Mouse (Mus musculus): ENCODE data around the gene Brca2. TPM values are rescaled to one million over a fixed set of nuclear protein-coding genes. Genes with fewer than 3 reads are reported as not detected.

Brca2 gene
- polyA plus RNA-seq, 1 experiment from 2014 or later = 32.9 TPM

- H3K4me2 ChIP-seq (ENCODE audit: low read depth, severe bottlenecking) = no peak within 1 kb of the TSS
- peaks cover 27% of the 10 kb centered on the region for H3K27me3 ChIP-seq (ENCODE audit: control insufficient read depth, insufficient read depth, low read length)
- H3K36me3 ChIP-seq (ENCODE audit: control insufficient read depth, insufficient read depth, low read length) = no peaks in the 10 kb centered on the region
- no peak within 1 kb of the TSS for H3K27ac ChIP-seq (replicated peaks; ENCODE audit: low read depth, low read length)
- H3K4me3 ChIP-seq (ENCODE audit: low read depth, low read length) = no peak within 1 kb of the TSS
- H3K9ac ChIP-seq (ENCODE audit: low read length) = no peak within 1 kb of the TSS
- no peaks in the 10 kb centered on the region for H3K9me3 ChIP-seq (ENCODE audit: control insufficient read depth, low read length)
- DNase-seq (ENCODE audit: low spot score) (no peak), ATAC-seq (ENCODE audit: insufficient number of reproducible peaks, low FRiP score, low TSS enrichment, low read depth) (no peak)
- peaks cover 4% of the 10 kb centered on the region; the same call in 1 of the 2 replicates for H3K4me1 ChIP-seq (ENCODE audit: control insufficient read depth, insufficient read depth, low read length)
- 68% methylated on average over 7 of the region's 7 CpGs for WGBS
Observed at GRCm38 (mm10) chr5:150597088-150597487, 74.7 kb downstream of the Brca2 start, which contains the start of gene N4bp2l1. Gene N4bp2l1, minus strand, starts transcription at chr5:150597188.

- Histone ChIP-seq H3K27me3 (ENCODE audit: control insufficient read depth, insufficient read depth, low read length) (peaks cover 14% of the 10 kb centered on the region), H3K9me3 (ENCODE audit: control insufficient read depth, low read length) (no peaks in the 10 kb centered on the region), H3K4me2 (ENCODE audit: low read depth, severe bottlenecking) (no peak overlapping the region), H3K9ac (ENCODE audit: low read length) (no peak overlapping the region), H3K36me3 (ENCODE audit: control insufficient read depth, insufficient read depth, low read length) (no peaks in the 10 kb centered on the region), H3K4me3 (ENCODE audit: low read depth, low read length) (no peak overlapping the region), H3K27ac (replicated peaks; ENCODE audit: low read depth, low read length) (no peak overlapping the region), H3K4me1 (ENCODE audit: control insufficient read depth, insufficient read depth, low read length) (peaks cover 4% of the 10 kb centered on the region; the same call in 1 of the 2 replicates)
- no peak for ATAC-seq (ENCODE audit: insufficient number of reproducible peaks, low FRiP score, low TSS enrichment, low read depth)
- no peak for DNase-seq (ENCODE audit: low spot score)
- WGBS = 51% methylated on average over 21 of the region's 21 CpGs
Observed at GRCm38 (mm10) chr5:150598202-150599119, 76.0 kb downstream of the Brca2 start.

GRCm38 (mm10) chr5:150599301-150600294, 77.2 kb downstream of the Brca2 start:
- H3K9ac ChIP-seq (ENCODE audit: low read length) = no peak overlapping the region
- no peak overlapping the region for H3K27ac ChIP-seq (replicated peaks; ENCODE audit: low read depth, low read length)
- DNase-seq (ENCODE audit: low spot score) (no peak), ATAC-seq (ENCODE audit: insufficient number of reproducible peaks, low FRiP score, low TSS enrichment, low read depth) (no peak)
- H3K27me3 ChIP-seq (ENCODE audit: control insufficient read depth, insufficient read depth, low read length) = peaks cover 9% of the 10 kb centered on the region
- WGBS = 64% methylated on average over 13 of the region's 13 CpGs
- no peak overlapping the region for H3K4me2 ChIP-seq (ENCODE audit: low read depth, severe bottlenecking)
- H3K4me3 ChIP-seq (ENCODE audit: low read depth, low read length) = no peak overlapping the region
- no peaks in the 10 kb centered on the region for H3K9me3 ChIP-seq (ENCODE audit: control insufficient read depth, low read length)
- H3K4me1 ChIP-seq (ENCODE audit: control insufficient read depth, insufficient read depth, low read length) = peaks cover 4% of the 10 kb centered on the region; the same call in 1 of the 2 replicates
- no peaks in the 10 kb centered on the region for H3K36me3 ChIP-seq (ENCODE audit: control insufficient read depth, insufficient read depth, low read length)

- H3K4me3 ChIP-seq (ENCODE audit: low read depth, low read length) = no peak overlapping the region
- H3K27ac ChIP-seq (replicated peaks; ENCODE audit: low read depth, low read length) = no peak overlapping the region
- H3K9ac ChIP-seq (ENCODE audit: low read length) = no peak overlapping the region
- peaks cover 6% of the 10 kb centered on the region; the same call in 1 of the 2 replicates for H3K27me3 ChIP-seq (ENCODE audit: control insufficient read depth, insufficient read depth, low read length)
- no peaks in the 10 kb centered on the region for H3K36me3 ChIP-seq (ENCODE audit: control insufficient read depth, insufficient read depth, low read length)
- peaks cover 4% of the 10 kb centered on the region; the same call in 1 of the 2 replicates for H3K4me1 ChIP-seq (ENCODE audit: control insufficient read depth, insufficient read depth, low read length)
- DNase-seq (ENCODE audit: low spot score) = no peak
- WGBS = 85% methylated on average over 20 of the region's 20 CpGs
- H3K4me2 ChIP-seq (ENCODE audit: low read depth, severe bottlenecking) = no peak overlapping the region
- ATAC-seq (ENCODE audit: insufficient number of reproducible peaks, low FRiP score, low TSS enrichment, low read depth) = no peak
- H3K9me3 ChIP-seq (ENCODE audit: control insufficient read depth, low read length) = no peaks in the 10 kb centered on the region
Observed at GRCm38 (mm10) chr5:150600554-150601440, 78.4 kb downstream of the Brca2 start.

- H3K4me1 ChIP-seq (ENCODE audit: control insufficient read depth, insufficient read depth, low read length) = peaks cover 4% of the 10 kb centered on the region; the same call in 1 of the 2 replicates
- no peaks in the 10 kb centered on the region for H3K36me3 ChIP-seq (ENCODE audit: control insufficient read depth, insufficient read depth, low read length)
- H3K4me2 ChIP-seq (ENCODE audit: low read depth, severe bottlenecking) = no peak overlapping the region
- no peak overlapping the region for H3K27ac ChIP-seq (replicated peaks; ENCODE audit: low read depth, low read length)
- no peak overlapping the region for H3K9ac ChIP-seq (ENCODE audit: low read length)
- H3K27me3 ChIP-seq (ENCODE audit: control insufficient read depth, insufficient read depth, low read length) = no peaks in the 10 kb centered on the region
- H3K4me3 ChIP-seq (ENCODE audit: low read depth, low read length) = no peak overlapping the region
- no peak for ATAC-seq (ENCODE audit: insufficient number of reproducible peaks, low FRiP score, low TSS enrichment, low read depth)
- no peak for DNase-seq (ENCODE audit: low spot score)
- no peaks in the 10 kb centered on the region for H3K9me3 ChIP-seq (ENCODE audit: control insufficient read depth, low read length)
- WGBS = 85% methylated on average over 14 of the region's 14 CpGs
Observed at GRCm38 (mm10) chr5:150601441-150602230, 79.2 kb downstream of the Brca2 start.

- H3K27me3 ChIP-seq (ENCODE audit: control insufficient read depth, insufficient read depth, low read length) = no peaks in the 10 kb centered on the region
- H3K4me1 ChIP-seq (ENCODE audit: control insufficient read depth, insufficient read depth, low read length) = no peaks in the 10 kb centered on the region
- ATAC-seq (ENCODE audit: insufficient number of reproducible peaks, low FRiP score, low TSS enrichment, low read depth) (no peak), DNase-seq (ENCODE audit: low spot score) (no peak)
- no peaks in the 10 kb centered on the region for H3K36me3 ChIP-seq (ENCODE audit: control insufficient read depth, insufficient read depth, low read length)
- H3K9me3 ChIP-seq (ENCODE audit: control insufficient read depth, low read length) = no peaks in the 10 kb centered on the region
- H3K4me2 ChIP-seq (ENCODE audit: low read depth, severe bottlenecking) = no peak overlapping the region
- no peak overlapping the region for H3K9ac ChIP-seq (ENCODE audit: low read length)
- 95% methylated on average over 6 of the region's 6 CpGs for WGBS
- no peak overlapping the region for H3K27ac ChIP-seq (replicated peaks; ENCODE audit: low read depth, low read length)
- H3K4me3 ChIP-seq (ENCODE audit: low read depth, low read length) = no peak overlapping the region
Observed at GRCm38 (mm10) chr5:150606131-150606530, 83.7 kb downstream of the Brca2 start.

GRCm38 (mm10) chr5:150607631-150608030, 85.2 kb downstream of the Brca2 start:
- Histone ChIP-seq H3K9me3 (ENCODE audit: control insufficient read depth, low read length) (no peaks in the 10 kb centered on the region), H3K9ac (ENCODE audit: low read length) (no peak overlapping the region), H3K4me1 (ENCODE audit: control insufficient read depth, insufficient read depth, low read length) (no peaks in the 10 kb centered on the region), H3K27me3 (ENCODE audit: control insufficient read depth, insufficient read depth, low read length) (no peaks in the 10 kb centered on the region), H3K36me3 (ENCODE audit: control insufficient read depth, insufficient read depth, low read length) (no peaks in the 10 kb centered on the region), H3K4me2 (ENCODE audit: low read depth, severe bottlenecking) (no peak overlapping the region), H3K4me3 (ENCODE audit: low read depth, low read length) (no peak overlapping the region), H3K27ac (replicated peaks; ENCODE audit: low read depth, low read length) (no peak overlapping the region)
- DNase-seq (ENCODE audit: low spot score) (no peak), ATAC-seq (ENCODE audit: insufficient number of reproducible peaks, low FRiP score, low TSS enrichment, low read depth) (no peak)
- 92% methylated on average over 8 of the region's 8 CpGs for WGBS

All from limb, embryonic 11.5 days (tissue).